Mouse (Mus musculus) heart, embryonic 16.5 days (tissue): Measurements from ENCODE around the gene Sh3gl2. TPM values are rescaled to one million over a fixed set of nuclear protein-coding genes. Genes with fewer than 3 reads are reported as not detected.

ENCODE experiments used
- ATAC-seq: fragments of 200-750 bp; cut with Nextera tagmentation; replicated peaks from 2 replicates; pipeline ENCODE4 v1.8.0; 2017; ENCODE audit warnings: moderate number of reproducible peaks; ENCODE audit not compliant: insufficient read depth, low FRiP score; ENCODE audit errors: extremely low read depth
- H3K27ac ChIP-seq: fragments of 300-500 bp; sonication (generic); 2 replicates; pipeline ENCODE4 v1.5.1; 2014; ENCODE audit warnings: mild to moderate bottlenecking, low read length, control low read depth, moderate library complexity
- H3K27me3 ChIP-seq: fragments of 300-500 bp; sonication (generic); 2 replicates; pipeline ENCODE4 v1.6.1; 2014; ENCODE audit warnings: low read length, mixed read lengths; ENCODE audit not compliant: control insufficient read depth, insufficient read depth
- H3K36me3 ChIP-seq: fragments of 300-500 bp; sonication (generic); 2 replicates; pipeline ENCODE4 v1.6.1; 2014; ENCODE audit not compliant: control insufficient read depth, insufficient read depth
- H3K4me1 ChIP-seq: fragments of 300-500 bp; sonication (generic); 2 replicates; pipeline ENCODE4 v1.6.1; 2014; ENCODE audit warnings: low read length, mixed read lengths; ENCODE audit not compliant: control insufficient read depth, insufficient read depth
- H3K4me2 ChIP-seq: fragments of 300-500 bp; sonication (generic); 2 replicates; pipeline ENCODE4 v1.6.1; 2014; ENCODE audit warnings: low read depth, mild to moderate bottlenecking, control low read depth, low read length
- H3K4me3 ChIP-seq: fragments of 300-500 bp; sonication (generic); 2 replicates; pipeline ENCODE4 v1.5.1; 2014; ENCODE audit warnings: mild to moderate bottlenecking, control low read depth, low read length
- H3K9ac ChIP-seq: fragments of 300-500 bp; sonication (generic); 2 replicates; pipeline ENCODE4 v1.6.1; 2014; ENCODE audit warnings: low read length, control low read depth
- H3K9me3 ChIP-seq: fragments of 300-500 bp; sonication (generic); replicated peaks from 2 replicates; pipeline ENCODE4 v1.6.1; 2016; ENCODE audit warnings: low read length; ENCODE audit not compliant: control insufficient read depth
- WGBS: fragments of 180-500 bp; shearing (Covaris S2); extraction: QIAGEN DNeasy Blood & Tissue Kit; methylation state at CpG from one replicate; pipeline ENCODE4 v1.1.7; 2014; 5-methylcytosine and 5-hydroxymethylcytosine counted together
- polyA plus RNA-seq: library from polyadenylated mRNA; unstranded; fragments of >200 nt; fragmentation: Nextera tagmentation; extraction: Ambion mirVana; gene quantifications from 2 replicates; pipeline ENCODE4 v1.2.1, GENCODE M21; 2015

The Sh3gl2 gene
- polyA plus RNA-seq, 1 experiment from 2014 or later = 0.81 TPM

- no peak overlapping the region for H3K4me3 ChIP-seq
- no peak overlapping the region for H3K9ac ChIP-seq
- no peak for ATAC-seq
- no peaks in the 10 kb centered on the region for H3K9me3 ChIP-seq
- H3K4me1 ChIP-seq = no peaks in the 10 kb centered on the region
- 81% methylated on average over 3 of the region's 3 CpGs for WGBS
- no peak overlapping the region for H3K4me2 ChIP-seq
- H3K27me3 ChIP-seq = no peaks in the 10 kb centered on the region
- H3K36me3 ChIP-seq = no peaks in the 10 kb centered on the region
- no peak overlapping the region for H3K27ac ChIP-seq
Observed at GRCm38 (mm10) chr4:85619261-85619660, 414.3 kb downstream of the Sh3gl2 start.

GRCm38 (mm10) chr4:85629381-85629780, 424.5 kb downstream of the Sh3gl2 start:
- WGBS = 36% methylated on average over 7 of the region's 7 CpGs
- H3K4me2 ChIP-seq = no peak overlapping the region
- no peak for ATAC-seq

GRCm38 (mm10) chr4:85669271-85669670, 464.3 kb downstream of the Sh3gl2 start:
- no peak overlapping the region for H3K4me2 ChIP-seq
- no peaks in the 10 kb centered on the region for H3K27me3 ChIP-seq
- H3K36me3 ChIP-seq = no peaks in the 10 kb centered on the region
- no peaks in the 10 kb centered on the region for H3K4me1 ChIP-seq
- 82% methylated on average over 5 of the region's 5 CpGs for WGBS
- H3K9ac ChIP-seq = no peak overlapping the region
- H3K4me3 ChIP-seq = no peak overlapping the region
- no peak for ATAC-seq
- no peak overlapping the region for H3K27ac ChIP-seq
- H3K9me3 ChIP-seq = no peaks in the 10 kb centered on the region

More at GRCm38 (mm10) chr4:85629381-85629780, 424.5 kb downstream of the Sh3gl2 start:
- H3K9ac ChIP-seq = no peak overlapping the region
- no peaks in the 10 kb centered on the region for H3K9me3 ChIP-seq
- H3K27me3 ChIP-seq = no peaks in the 10 kb centered on the region
- H3K4me3 ChIP-seq = no peak overlapping the region
- H3K36me3 ChIP-seq = no peaks in the 10 kb centered on the region
- no peak overlapping the region for H3K27ac ChIP-seq
- H3K4me1 ChIP-seq = peaks cover 6% of the 10 kb centered on the region; the same call in 1 of the 2 replicates

GRCm38 (mm10) chr4:85669735-85670134, 464.8 kb downstream of the Sh3gl2 start:
- Histone ChIP-seq H3K27ac (no peak overlapping the region), H3K9me3 (no peaks in the 10 kb centered on the region), H3K4me3 (no peak overlapping the region), H3K4me1 (no peaks in the 10 kb centered on the region), H3K9ac (no peak overlapping the region), H3K27me3 (no peaks in the 10 kb centered on the region), H3K4me2 (no peak overlapping the region), H3K36me3 (no peaks in the 10 kb centered on the region)
- ATAC-seq = no peak
- 56% methylated on average over 1 of the region's 1 CpGs for WGBS

GRCm38 (mm10) chr4:85672290-85672689, 467.4 kb downstream of the Sh3gl2 start:
- Histone ChIP-seq H3K9ac (no peak overlapping the region), H3K4me2 (no peak overlapping the region), H3K9me3 (no peaks in the 10 kb centered on the region), H3K27me3 (no peaks in the 10 kb centered on the region), H3K27ac (no peak overlapping the region), H3K36me3 (no peaks in the 10 kb centered on the region), H3K4me1 (no peaks in the 10 kb centered on the region), H3K4me3 (no peak overlapping the region)
- ATAC-seq = no peak
- WGBS = 39% methylated on average over 4 of the region's 4 CpGs

GRCm38 (mm10) chr4:85677621-85678020, 472.7 kb downstream of the Sh3gl2 start:
- Histone ChIP-seq H3K4me1 (no peaks in the 10 kb centered on the region), H3K9me3 (no peaks in the 10 kb centered on the region), H3K9ac (no peak overlapping the region), H3K27me3 (no peaks in the 10 kb centered on the region), H3K27ac (no peak overlapping the region), H3K4me3 (no peak overlapping the region), H3K36me3 (no peaks in the 10 kb centered on the region), H3K4me2 (no peak overlapping the region)
- WGBS = 44% methylated on average over 1 of the region's 1 CpGs
- no peak for ATAC-seq

GRCm38 (mm10) chr4:85686160-85686559, 481.2 kb downstream of the Sh3gl2 start:
- Histone ChIP-seq H3K4me3 (no peak overlapping the region), H3K27me3 (no peaks in the 10 kb centered on the region), H3K4me1 (no peaks in the 10 kb centered on the region), H3K36me3 (no peaks in the 10 kb centered on the region), H3K9ac (no peak overlapping the region), H3K9me3 (no peaks in the 10 kb centered on the region), H3K27ac (no peak overlapping the region), H3K4me2 (no peak overlapping the region)
- no peak for ATAC-seq
- 39% methylated on average over 4 of the region's 4 CpGs for WGBS
